Mouse (Mus musculus): ENCODE measurements at regions not wholly inside any gene's neighbourhood (a gene's known extent, or its start where the extent isn't known, plus 50 kb on each side); places are given as distances from the start of the nearest gene placed in this dataset.

GRCm38 (mm10) chr15:60516810-60517209, 336.8 kb downstream of the Fam84b start:
- H3K4me1 ChIP-seq (ENCODE audit: control insufficient read depth, insufficient read depth, low read length) = no peaks in the 10 kb centered on the region
- H3K4me3 ChIP-seq (ENCODE audit: insufficient read depth, low read depth, low read length) = no peak overlapping the region
- 87% methylated on average over 2 of the region's 2 CpGs for WGBS
- DNase-seq = no peak
- no peak overlapping the region for H3K27ac ChIP-seq (ENCODE audit: insufficient read depth, low read depth, low read length)
- H3K36me3 ChIP-seq (ENCODE audit: control insufficient read depth, insufficient read depth, low read length) = no peaks in the 10 kb centered on the region
- TF ChIP-seq CTCF (conservative IDR thresholded peaks at IDR 0.05; ENCODE audit: insufficient read depth, insufficient read length, low read depth, low read length) = no peak
- no peak for TF ChIP-seq POLR2A (IDR thresholded peaks at IDR 0.05; ENCODE audit: low read depth, low read length)
- H3K27me3 ChIP-seq (replicated peaks; ENCODE audit: control insufficient read depth, insufficient read depth, low read length) = no peaks in the 10 kb centered on the region

DNA sequence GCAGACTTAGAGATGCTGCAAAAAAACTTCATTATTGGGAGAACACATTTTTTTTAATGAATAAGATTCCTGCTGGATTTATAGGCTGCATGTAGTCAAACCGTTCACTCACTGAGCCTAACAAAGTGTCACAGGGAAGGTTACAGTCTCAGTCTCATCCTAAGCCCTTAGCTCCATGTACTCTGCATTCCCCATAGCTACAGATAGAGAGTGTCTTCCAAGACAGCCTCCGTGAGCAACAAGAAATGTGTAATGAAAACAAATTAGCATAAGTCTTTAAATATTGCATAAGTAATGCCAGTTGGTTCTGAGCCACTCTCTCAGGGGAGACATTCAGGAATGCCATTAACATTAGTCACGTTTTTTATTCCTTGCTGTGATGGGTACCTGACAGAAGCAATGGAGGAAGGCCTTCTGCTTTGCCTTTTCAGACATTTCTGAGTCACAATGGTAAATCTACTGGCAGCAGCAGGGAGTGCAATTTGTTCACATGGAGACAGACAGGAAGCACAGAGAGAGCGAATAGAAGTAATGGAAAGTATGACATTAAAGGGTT, 376.7 kb downstream of the Fam84b start:
- Histone ChIP-seq H3K27me3 (replicated peaks; ENCODE audit: control insufficient read depth, insufficient read depth, low read length) (no peaks in the 10 kb centered on the region), H3K4me1 (ENCODE audit: control insufficient read depth, insufficient read depth, low read length) (no peaks in the 10 kb centered on the region), H3K36me3 (ENCODE audit: control insufficient read depth, insufficient read depth, low read length) (no peaks in the 10 kb centered on the region), H3K27ac (ENCODE audit: insufficient read depth, low read depth, low read length) (no peak overlapping the region), H3K4me3 (ENCODE audit: insufficient read depth, low read depth, low read length) (no peak overlapping the region)
- WGBS = 79% methylated on average over 4 of the region's 4 CpGs
- no peak for DNase-seq
- no peak for TF ChIP-seq CTCF (conservative IDR thresholded peaks at IDR 0.05; ENCODE audit: insufficient read depth, insufficient read length, low read depth, low read length)
- TF ChIP-seq POLR2A (IDR thresholded peaks at IDR 0.05; ENCODE audit: low read depth, low read length) = no peak

DNA sequence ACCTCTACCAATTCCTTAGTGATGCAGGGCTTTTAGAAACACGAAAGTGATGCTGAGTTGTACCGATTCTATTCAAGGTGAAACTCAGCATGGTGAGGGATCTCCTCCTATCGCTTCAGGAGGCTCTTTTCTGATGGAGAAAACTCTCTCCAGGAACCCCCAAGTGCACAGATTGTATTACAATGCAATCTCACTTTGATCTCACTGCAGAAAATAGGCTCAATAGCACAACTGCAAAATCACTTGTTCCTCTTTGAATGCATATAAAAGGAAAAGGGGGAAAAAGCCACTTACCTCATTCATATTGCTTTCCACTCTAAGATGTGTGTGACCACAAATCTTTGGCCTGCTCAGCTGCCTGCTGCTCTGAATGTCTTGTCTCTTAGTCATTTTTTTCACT, 378.5 kb downstream of the Fam84b start:
- 44% methylated on average over 3 of the region's 3 CpGs for WGBS
- no peak for DNase-seq
- Histone ChIP-seq H3K4me1 (ENCODE audit: control insufficient read depth, insufficient read depth, low read length) (no peaks in the 10 kb centered on the region), H3K36me3 (ENCODE audit: control insufficient read depth, insufficient read depth, low read length) (no peaks in the 10 kb centered on the region), H3K27me3 (replicated peaks; ENCODE audit: control insufficient read depth, insufficient read depth, low read length) (no peaks in the 10 kb centered on the region), H3K4me3 (ENCODE audit: insufficient read depth, low read depth, low read length) (no peak overlapping the region), H3K27ac (ENCODE audit: insufficient read depth, low read depth, low read length) (no peak overlapping the region)
- TF ChIP-seq CTCF (conservative IDR thresholded peaks at IDR 0.05; ENCODE audit: insufficient read depth, insufficient read length, low read depth, low read length) = no peak
- no peak for TF ChIP-seq POLR2A (IDR thresholded peaks at IDR 0.05; ENCODE audit: low read depth, low read length)

DNA sequence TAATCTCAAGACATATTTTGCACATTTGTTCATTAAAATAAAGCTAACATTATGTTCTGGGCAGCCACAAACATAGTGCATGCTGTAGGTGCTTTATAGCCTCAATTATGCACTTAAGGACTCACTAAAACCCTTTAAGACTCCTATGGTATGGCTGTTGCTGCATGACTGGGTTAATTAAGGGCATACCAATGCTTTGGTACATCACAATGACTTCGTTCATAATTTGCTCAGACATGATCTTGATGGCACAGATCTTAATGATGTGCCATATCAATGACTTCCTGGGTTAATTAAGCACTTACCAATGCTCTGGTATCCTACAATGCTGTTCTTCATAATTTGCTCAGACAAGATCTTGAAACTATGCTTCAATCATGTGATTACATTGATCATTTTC, 415.5 kb upstream of the 4933412E24Rik start:
- WGBS = 56% methylated on average over 1 of the region's 1 CpGs
- Histone ChIP-seq H3K27ac (ENCODE audit: insufficient read depth, low read depth, low read length) (no peak overlapping the region), H3K4me3 (ENCODE audit: insufficient read depth, low read depth, low read length) (no peak overlapping the region), H3K27me3 (replicated peaks; ENCODE audit: control insufficient read depth, insufficient read depth, low read length) (no peaks in the 10 kb centered on the region), H3K36me3 (ENCODE audit: control insufficient read depth, insufficient read depth, low read length) (no peaks in the 10 kb centered on the region), H3K4me1 (ENCODE audit: control insufficient read depth, insufficient read depth, low read length) (no peaks in the 10 kb centered on the region)
- DNase-seq = no peak
- TF ChIP-seq CTCF (conservative IDR thresholded peaks at IDR 0.05; ENCODE audit: insufficient read depth, insufficient read length, low read depth, low read length) (no peak), POLR2A (IDR thresholded peaks at IDR 0.05; ENCODE audit: low read depth, low read length) (no peak)

DNA sequence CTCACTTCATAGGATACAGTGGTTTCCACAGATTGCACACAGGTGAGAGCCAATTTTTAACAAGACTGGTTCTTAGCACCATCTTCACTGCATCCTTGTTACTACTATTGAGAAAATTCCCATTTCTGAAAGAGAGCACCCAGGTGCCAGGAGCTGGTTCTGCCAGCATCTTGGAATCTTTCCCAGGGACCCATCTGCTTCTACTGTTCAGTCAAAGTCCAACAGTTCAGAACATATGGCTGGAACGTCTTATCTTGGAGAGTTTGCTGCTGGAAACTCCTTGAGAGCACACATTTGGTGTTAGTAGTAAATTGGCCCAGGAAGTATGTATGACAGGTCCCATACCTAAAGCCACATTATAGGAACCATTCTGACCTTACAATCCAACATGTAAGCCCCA, 402.7 kb upstream of the 4933412E24Rik start:
- no peak for TF ChIP-seq CTCF (conservative IDR thresholded peaks at IDR 0.05; ENCODE audit: insufficient read depth, insufficient read length, low read depth, low read length)
- TF ChIP-seq POLR2A (IDR thresholded peaks at IDR 0.05; ENCODE audit: low read depth, low read length) = no peak
- whole genome bisulfite sequencing = 43% methylated on average over 1 of the region's 1 CpGs
- Histone ChIP-seq H3K4me3 (ENCODE audit: insufficient read depth, low read depth, low read length) (no peak overlapping the region), H3K27ac (ENCODE audit: insufficient read depth, low read depth, low read length) (no peak overlapping the region), H3K36me3 (ENCODE audit: control insufficient read depth, insufficient read depth, low read length) (no peaks in the 10 kb centered on the region), H3K27me3 (replicated peaks; ENCODE audit: control insufficient read depth, insufficient read depth, low read length) (no peaks in the 10 kb centered on the region), H3K4me1 (ENCODE audit: control insufficient read depth, insufficient read depth, low read length) (no peaks in the 10 kb centered on the region)
- DNase-seq = no peak

DNA sequence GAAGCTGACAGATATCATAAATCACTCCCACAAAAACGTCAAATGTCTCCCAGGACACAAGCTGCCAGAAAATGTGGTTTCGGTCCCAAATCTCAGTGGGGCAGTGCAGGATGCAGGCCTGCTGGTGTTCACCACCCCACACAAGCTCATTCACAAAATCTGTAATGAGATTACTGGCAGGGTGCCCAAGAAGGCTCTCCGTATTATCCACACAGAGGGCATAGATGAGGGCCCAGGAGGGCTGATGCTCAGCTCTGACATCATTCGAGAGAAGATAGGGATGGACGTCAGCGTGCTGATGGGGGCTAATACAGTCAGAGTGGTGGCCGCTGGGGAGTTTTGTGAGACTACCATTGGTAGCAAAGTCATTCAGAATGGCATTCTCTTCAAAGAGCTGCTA, 375.9 kb upstream of the 4933412E24Rik start:
- no peak for DNase-seq
- no peak for TF ChIP-seq CTCF (conservative IDR thresholded peaks at IDR 0.05; ENCODE audit: insufficient read depth, insufficient read length, low read depth, low read length)
- TF ChIP-seq POLR2A (IDR thresholded peaks at IDR 0.05; ENCODE audit: low read depth, low read length) = no peak
- 76% methylated on average over 7 of the region's 7 CpGs for WGBS
- Histone ChIP-seq H3K4me3 (ENCODE audit: insufficient read depth, low read depth, low read length) (no peak overlapping the region), H3K27ac (ENCODE audit: insufficient read depth, low read depth, low read length) (no peak overlapping the region), H3K27me3 (replicated peaks; ENCODE audit: control insufficient read depth, insufficient read depth, low read length) (no peaks in the 10 kb centered on the region), H3K36me3 (ENCODE audit: control insufficient read depth, insufficient read depth, low read length) (no peaks in the 10 kb centered on the region), H3K4me1 (ENCODE audit: control insufficient read depth, insufficient read depth, low read length) (no peaks in the 10 kb centered on the region)

- Histone ChIP-seq H3K36me3 (ENCODE audit: control insufficient read depth, insufficient read depth, low read length) (no peaks in the 10 kb centered on the region), H3K27ac (ENCODE audit: insufficient read depth, low read depth, low read length) (no peak overlapping the region), H3K4me3 (ENCODE audit: insufficient read depth, low read depth, low read length) (no peak overlapping the region), H3K27me3 (replicated peaks; ENCODE audit: control insufficient read depth, insufficient read depth, low read length) (no peaks in the 10 kb centered on the region; the same call in 1 of the 2 replicates), H3K4me1 (ENCODE audit: control insufficient read depth, insufficient read depth, low read length) (no peaks in the 10 kb centered on the region)
- no peak for DNase-seq
- 86% methylated on average over 1 of the region's 1 CpGs for WGBS
- TF ChIP-seq CTCF (conservative IDR thresholded peaks at IDR 0.05; ENCODE audit: insufficient read depth, insufficient read length, low read depth, low read length) (no peak), POLR2A (IDR thresholded peaks at IDR 0.05; ENCODE audit: low read depth, low read length) (no peak)
These were observed 373.9 kb upstream of the 4933412E24Rik start for GRCm38 (mm10) chr15:60390336-60390735.
